Mouse (Mus musculus) lung, embryonic 14.5 days (tissue): ENCODE measurements at regions not wholly inside any gene's neighbourhood (a gene's known extent, or its start where the extent isn't known, plus 50 kb on each side); places are given as distances from the start of the nearest gene placed in this dataset.
"Not testable (repeated sequence)": the region's sequence is repeated elsewhere in the genome, so short reads cannot be mapped to it uniquely, and the experiment has no call there.

Source experiments
- ATAC-seq: fragments of 200-750 bp; cut with Nextera tagmentation; 2 replicates; pipeline ENCODE4 v1.8.0; 2017; ENCODE audit warnings: mild to moderate bottlenecking, moderate TSS enrichment, moderate library complexity; ENCODE audit not compliant: insufficient read depth
- DNase-seq: peaks from one replicate; pipeline ENCODE4 v3.0.0-alpha.2; 2015
- H3K27ac ChIP-seq: fragments of 300-500 bp; sonication (generic); 2 replicates; pipeline ENCODE4 v1.5.1; 2014; ENCODE audit warnings: low read depth, mild to moderate bottlenecking, moderate library complexity
- H3K27me3 ChIP-seq: fragments of 300-500 bp; sonication (generic); 2 replicates; pipeline ENCODE4 v1.6.1; 2014; ENCODE audit warnings: low read length, control low read depth; ENCODE audit not compliant: insufficient read depth
- H3K36me3 ChIP-seq: fragments of 300-500 bp; sonication (generic); 2 replicates; pipeline ENCODE4 v1.6.1; 2014; ENCODE audit warnings: control low read depth; ENCODE audit not compliant: insufficient read depth
- H3K4me1 ChIP-seq: fragments of 300-500 bp; sonication (generic); 2 replicates; pipeline ENCODE4 v1.6.1; 2014; ENCODE audit warnings: antibody characterized with exemption, control low read depth; ENCODE audit not compliant: insufficient read depth
- H3K4me2 ChIP-seq: fragments of 300-500 bp; sonication (generic); 2 replicates; pipeline ENCODE4 v1.6.1; 2014; ENCODE audit warnings: mild to moderate bottlenecking
- H3K4me3 ChIP-seq: fragments of 300-500 bp; sonication (generic); 2 replicates; pipeline ENCODE4 v1.5.1; 2014; ENCODE audit warnings: low read depth, low read length
- H3K9ac ChIP-seq: fragments of 300-500 bp; sonication (generic); 2 replicates; pipeline ENCODE4 v1.6.1; 2014
- H3K9me3 ChIP-seq: fragments of 300-500 bp; sonication (generic); 2 replicates; pipeline ENCODE4 v1.6.1; 2016; ENCODE audit warnings: low read depth, low read length, control low read depth
- CTCF ChIP-seq: IDR thresholded peaks from 2 replicates; pipeline ENCODE4 v1.5.1; 2016; ENCODE audit warnings: antibody characterized with exemption, low read depth
- WGBS: fragments of 180-500 bp; shearing (Covaris S2); extraction: QIAGEN DNeasy Blood & Tissue Kit; methylation state at CpG from one replicate; pipeline ENCODE4 v1.1.7; 2014; 5-methylcytosine and 5-hydroxymethylcytosine counted together

DNA sequence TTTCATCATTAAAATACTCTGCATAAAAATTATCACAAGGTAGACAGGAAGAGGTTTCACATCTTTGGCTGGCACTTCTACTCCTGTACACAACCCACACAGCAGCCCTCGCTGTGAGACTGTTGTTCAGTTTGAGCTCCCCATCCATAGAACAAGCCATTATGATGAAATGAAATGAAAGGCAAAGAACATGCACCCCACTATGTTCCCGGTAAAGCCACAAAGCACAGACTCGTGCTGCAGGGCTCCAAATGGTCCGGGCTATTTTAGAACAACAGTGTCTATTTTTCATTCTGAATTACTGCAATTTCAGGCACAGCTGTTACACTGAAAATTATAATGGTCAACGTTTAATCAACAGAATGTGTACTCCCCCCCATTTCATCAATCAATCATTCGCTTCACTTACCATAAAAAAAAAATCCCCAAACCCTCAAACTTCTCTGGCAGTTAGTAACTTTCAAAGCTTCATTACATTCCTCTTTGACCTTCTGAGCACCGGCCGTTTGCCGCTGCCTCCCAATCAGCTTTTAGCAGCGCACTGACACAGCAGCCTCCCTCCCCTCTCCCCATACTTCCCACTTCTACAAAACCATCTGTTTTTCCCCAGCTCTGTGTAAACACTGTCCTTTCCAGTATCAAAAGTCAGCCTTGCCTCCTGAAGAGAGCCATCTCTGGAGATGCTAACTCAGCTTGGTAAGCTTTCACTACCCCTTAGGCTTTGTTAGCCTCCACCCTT, 88.6 kb upstream of the Gm10985 start:
- ATAC-seq = no peak
- H3K4me2 ChIP-seq = no peak overlapping the region

DNA sequence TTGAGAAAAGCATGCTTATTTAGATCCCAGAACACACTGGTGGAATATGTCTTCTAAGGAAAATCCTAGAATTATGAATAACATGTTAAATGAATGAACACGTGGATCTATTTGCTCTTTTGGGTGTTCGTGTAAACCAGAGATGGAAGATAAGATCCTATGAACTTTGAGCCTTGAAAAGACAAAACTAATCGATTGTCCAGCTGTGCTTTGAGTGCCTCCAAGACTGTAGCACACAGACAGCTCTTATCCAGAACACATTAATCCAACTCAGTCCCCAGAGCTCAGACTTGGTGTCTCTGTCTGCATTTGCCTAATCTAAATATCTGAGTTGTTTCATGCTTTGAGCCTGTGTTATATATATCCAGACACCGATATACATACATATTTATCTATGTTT, 80.0 kb upstream of the Frem2 start:
- no peak for TF ChIP-seq CTCF
- Histone ChIP-seq H3K4me3 (no peak overlapping the region), H3K36me3 (no peaks in the 10 kb centered on the region), H3K27ac (no peak overlapping the region), H3K4me1 (no peaks in the 10 kb centered on the region), H3K27me3 (no peaks in the 10 kb centered on the region), H3K9ac (no peak overlapping the region), H3K9me3 (no peaks in the 10 kb centered on the region), H3K4me2 (no peak overlapping the region)
- 16% methylated on average over 4 of the region's 4 CpGs for WGBS
- ATAC-seq (no peak), DNase-seq (peak; percentile 14)

More for the DNA sequence above, 88.6 kb upstream of the Gm10985 start:
- Histone ChIP-seq H3K9me3 (no peaks in the 10 kb centered on the region), H3K9ac (no peak overlapping the region), H3K27me3 (no peaks in the 10 kb centered on the region), H3K4me3 (no peak overlapping the region), H3K36me3 (no peaks in the 10 kb centered on the region), H3K4me1 (0 out of 2 replicates have a peak, but pooled peaks cover 3% of the 10 kb centered on the region), H3K27ac (no peak overlapping the region)
- 28% methylated on average over 10 of the region's 10 CpGs for WGBS
- no peak for TF ChIP-seq CTCF
- DNase-seq = peak; percentile 20

DNA sequence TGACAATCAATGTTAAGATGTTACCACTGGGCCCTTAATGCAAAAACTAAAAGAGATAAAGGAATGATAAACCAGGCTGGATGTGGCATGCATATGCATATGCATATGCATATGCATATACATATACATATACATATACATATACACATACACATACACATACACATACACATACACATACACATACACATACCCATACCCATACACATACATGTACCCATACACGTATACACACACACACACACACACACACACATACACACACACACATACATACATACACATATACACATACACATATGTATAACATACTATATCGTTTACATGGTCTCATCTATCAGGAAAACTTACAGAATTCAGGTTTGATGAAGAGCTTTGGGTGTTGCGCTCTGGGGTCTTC, 78.5 kb upstream of the Frem2 start:
- not testable (repeated sequence) for DNase-seq, H3K4me1 ChIP-seq, H3K27me3 ChIP-seq, H3K27ac ChIP-seq, H3K36me3 ChIP-seq, H3K4me2 ChIP-seq, H3K9me3 ChIP-seq, ATAC-seq, H3K9ac ChIP-seq, H3K4me3 ChIP-seq
- 94% methylated on average over 3 of the region's 3 CpGs for WGBS

- Histone ChIP-seq H3K4me2 (no peak overlapping the region), H3K27me3 (no peaks in the 10 kb centered on the region), H3K36me3 (no peaks in the 10 kb centered on the region), H3K4me3 (no peak overlapping the region), H3K9me3 (no peaks in the 10 kb centered on the region), H3K4me1 (no peaks in the 10 kb centered on the region), H3K27ac (no peak overlapping the region), H3K9ac (no peak overlapping the region)
- peak; percentile 63 for TF ChIP-seq CTCF
- 33% methylated on average over 5 of the region's 5 CpGs for WGBS
- ATAC-seq (no peak; the same call in 1 of the 2 replicates), DNase-seq (peak; percentile 77)
Observed at GRCm38 (mm10) chr3:53735147-53735546, 78.0 kb upstream of the Frem2 start.

GRCm38 (mm10) chr3:53730440-53730839, 73.3 kb upstream of the Frem2 start:
- Histone ChIP-seq H3K9ac (no peak overlapping the region), H3K4me3 (no peak overlapping the region), H3K27me3 (no peaks in the 10 kb centered on the region), H3K9me3 (no peaks in the 10 kb centered on the region), H3K4me1 (no peaks in the 10 kb centered on the region), H3K27ac (no peak overlapping the region), H3K4me2 (peak overlapping the region; percentile 1; the same call in 1 of the 2 replicates), H3K36me3 (no peaks in the 10 kb centered on the region)
- peak; percentile 31; the same call in 1 of the 2 replicates for ATAC-seq
- no peak for TF ChIP-seq CTCF
- 12% methylated on average over 7 of the region's 7 CpGs for WGBS
- peak; percentile 36 for DNase-seq

GRCm38 (mm10) chr3:53729810-53730209, 72.7 kb upstream of the Frem2 start:
- no peaks in the 10 kb centered on the region for H3K9me3 ChIP-seq
- H3K36me3 ChIP-seq = no peaks in the 10 kb centered on the region
- H3K4me3 ChIP-seq = no peak overlapping the region
- no peak overlapping the region for H3K27ac ChIP-seq
- DNase-seq (peak; percentile 84), ATAC-seq (no peak)
- no peaks in the 10 kb centered on the region for H3K27me3 ChIP-seq
- no peak overlapping the region for H3K9ac ChIP-seq
- WGBS = 22% methylated on average over 5 of the region's 5 CpGs
- no peaks in the 10 kb centered on the region for H3K4me1 ChIP-seq
- peak overlapping the region; percentile 1; the same call in 1 of the 2 replicates for H3K4me2 ChIP-seq
- peak; percentile 65 for TF ChIP-seq CTCF

GRCm38 (mm10) chr3:53729131-53729530, 72.0 kb upstream of the Frem2 start:
- no peak for TF ChIP-seq CTCF
- 94% methylated on average over 10 of the region's 10 CpGs for WGBS
- Histone ChIP-seq H3K4me2 (no peak overlapping the region), H3K36me3 (no peaks in the 10 kb centered on the region), H3K4me3 (no peak overlapping the region), H3K9me3 (no peaks in the 10 kb centered on the region), H3K27me3 (no peaks in the 10 kb centered on the region), H3K27ac (no peak overlapping the region), H3K4me1 (no peaks in the 10 kb centered on the region), H3K9ac (no peak overlapping the region)
- DNase-seq = no peak
- ATAC-seq = no peak
